Mouse (Mus musculus): ENCODE results near the gene Tigd3. TPM values are rescaled to one million over a fixed set of nuclear protein-coding genes. Genes with fewer than 3 reads are reported as not detected.

The Tigd3 gene
- 5.7 and 6.6 TPM in 2 replicates for polyA plus RNA-seq (2014; fragmentation: Nextera tagmentation; extraction: Ambion mirVana)

DNA sequence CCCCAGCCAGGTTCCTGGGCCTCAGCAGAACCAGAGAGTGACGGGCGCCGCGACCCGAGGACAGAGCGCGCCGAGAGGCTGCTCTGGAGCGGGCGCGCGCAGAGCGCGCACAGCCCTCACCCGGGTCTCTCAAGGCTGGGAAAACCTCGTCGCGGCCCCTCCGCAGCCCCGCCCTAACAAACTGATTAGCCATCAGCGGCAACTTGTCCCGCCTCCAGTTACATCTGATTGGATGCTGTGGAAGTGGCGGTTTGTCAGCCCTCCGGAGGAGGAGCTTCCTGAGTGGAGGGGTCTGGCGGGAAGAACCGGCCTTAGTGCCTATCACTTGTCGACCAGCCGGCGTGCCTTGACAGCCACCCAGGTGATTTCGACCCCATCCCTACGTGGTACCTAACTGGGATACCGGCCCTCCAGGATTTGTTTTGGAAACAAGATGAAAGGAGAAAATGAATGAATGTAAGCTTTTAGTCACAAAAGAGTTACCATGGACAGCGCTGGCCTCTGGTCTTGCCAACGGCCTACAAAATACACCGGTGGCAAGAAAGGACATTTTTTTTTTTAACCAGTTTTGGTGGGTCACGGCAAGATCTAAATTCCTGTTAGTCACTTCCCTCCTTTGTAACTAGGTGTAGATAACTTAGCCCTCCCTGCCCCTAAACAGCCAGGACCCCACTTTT is at the start of gene Tigd3:
Tigd3 (minus strand) TSS at position 148 of the 677 bp plus-strand sequence.
- H3K4me1 ChIP-seq (ENCODE audit: control insufficient read depth, insufficient read depth, low read length): peaks cover 12% of the 10 kb centered on the region; the same call in 1 of the 2 replicates
- peak within 1 kb of the TSS; percentile 84 for H3K9ac ChIP-seq (ENCODE audit: low read length)
- WGBS: 5% methylated on average over 36 of the region's 36 CpGs
- H3K9me3 ChIP-seq (ENCODE audit: control insufficient read depth, low read length): no peaks in the 10 kb centered on the region
- no peaks in the 10 kb centered on the region for H3K27me3 ChIP-seq (ENCODE audit: control insufficient read depth, insufficient read depth, low read length)
- peaks cover 9% of the 10 kb centered on the region for H3K36me3 ChIP-seq (ENCODE audit: control insufficient read depth, insufficient read depth, low read length)
- DNase-seq (ENCODE audit: low spot score) (peak; percentile 96), ATAC-seq (ENCODE audit: insufficient read depth, low FRiP score, low TSS enrichment) (peak; percentile 96)
- peak within 1 kb of the TSS; percentile 63 for H3K4me3 ChIP-seq (ENCODE audit: low read depth, low read length)
- peak within 1 kb of the TSS; percentile 35; the same call in 1 of the 2 replicates for H3K27ac ChIP-seq (ENCODE audit: low read depth, low read length)
- peak within 1 kb of the TSS; percentile 92 for H3K4me2 ChIP-seq (ENCODE audit: low read depth)

GRCm38 (mm10) chr19:5943404-5943803 is 49.5 kb upstream of the Tigd3 start:
- H3K4me3 ChIP-seq (ENCODE audit: low read depth, low read length): no peak overlapping the region
- no peaks in the 10 kb centered on the region for H3K9me3 ChIP-seq (ENCODE audit: control insufficient read depth, low read length)
- ATAC-seq (ENCODE audit: insufficient read depth, low FRiP score, low TSS enrichment) (no peak), DNase-seq (ENCODE audit: low spot score) (no peak)
- no peaks in the 10 kb centered on the region for H3K4me1 ChIP-seq (ENCODE audit: control insufficient read depth, insufficient read depth, low read length)
- H3K9ac ChIP-seq (ENCODE audit: low read length): no peak overlapping the region
- H3K27me3 ChIP-seq (ENCODE audit: control insufficient read depth, insufficient read depth, low read length): no peaks in the 10 kb centered on the region
- H3K27ac ChIP-seq (ENCODE audit: low read depth, low read length): no peak overlapping the region
- H3K36me3 ChIP-seq (ENCODE audit: control insufficient read depth, insufficient read depth, low read length): peaks cover 3% of the 10 kb centered on the region; the same call in 1 of the 2 replicates
- 94% methylated on average over 15 of the region's 15 CpGs for WGBS
- no peak overlapping the region for H3K4me2 ChIP-seq (ENCODE audit: low read depth)

- Histone ChIP-seq H3K36me3 (ENCODE audit: control insufficient read depth, insufficient read depth, low read length) (peaks cover 3% of the 10 kb centered on the region; the same call in 1 of the 2 replicates), H3K4me2 (ENCODE audit: low read depth) (no peak overlapping the region)
- WGBS: 91% methylated on average over 7 of the region's 7 CpGs
Observed at GRCm38 (mm10) chr19:5942581-5942980, 48.6 kb upstream of the Tigd3 start.

DNA sequence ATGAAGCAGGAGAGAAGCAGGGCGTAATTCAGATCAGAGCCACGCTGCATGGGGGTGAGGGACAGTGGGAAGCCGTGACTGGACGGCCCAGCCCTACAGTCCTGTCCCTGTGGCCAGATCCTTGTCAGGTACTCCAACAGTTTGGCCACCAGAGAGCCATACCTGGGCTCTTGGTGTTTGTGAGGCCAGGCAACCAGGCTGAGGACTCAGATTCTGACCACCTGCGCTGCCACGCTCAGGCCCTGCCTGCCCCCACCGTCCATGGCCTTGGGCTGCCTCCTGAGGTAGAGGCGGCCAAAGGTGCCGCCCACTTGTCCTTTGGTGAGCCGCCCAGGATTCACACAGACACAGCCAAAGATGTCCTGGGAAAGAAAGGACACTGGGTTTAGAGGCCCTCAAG is 46.7 kb upstream of the Tigd3 start:
- H3K4me3 ChIP-seq (ENCODE audit: low read depth, low read length): no peak overlapping the region
- WGBS: 93% methylated on average over 10 of the region's 10 CpGs
- ATAC-seq (ENCODE audit: insufficient read depth, low FRiP score, low TSS enrichment) (no peak), DNase-seq (ENCODE audit: low spot score) (no peak)
- peaks cover 3% of the 10 kb centered on the region; the same call in 1 of the 2 replicates for H3K4me1 ChIP-seq (ENCODE audit: control insufficient read depth, insufficient read depth, low read length)
- H3K9ac ChIP-seq (ENCODE audit: low read length): no peak overlapping the region
- no peaks in the 10 kb centered on the region for H3K27me3 ChIP-seq (ENCODE audit: control insufficient read depth, insufficient read depth, low read length)
- no peak overlapping the region for H3K4me2 ChIP-seq (ENCODE audit: low read depth)
- no peaks in the 10 kb centered on the region for H3K9me3 ChIP-seq (ENCODE audit: control insufficient read depth, low read length)
- H3K27ac ChIP-seq (ENCODE audit: low read depth, low read length): no peak overlapping the region
- H3K36me3 ChIP-seq (ENCODE audit: control insufficient read depth, insufficient read depth, low read length): peaks cover 3% of the 10 kb centered on the region; the same call in 1 of the 2 replicates

More at GRCm38 (mm10) chr19:5942581-5942980, 48.6 kb upstream of the Tigd3 start:
- ATAC-seq (ENCODE audit: insufficient read depth, low FRiP score, low TSS enrichment): no peak
- no peak overlapping the region for H3K4me3 ChIP-seq (ENCODE audit: low read depth, low read length)
- no peak for DNase-seq (ENCODE audit: low spot score)
- H3K9ac ChIP-seq (ENCODE audit: low read length): no peak overlapping the region
- no peaks in the 10 kb centered on the region for H3K27me3 ChIP-seq (ENCODE audit: control insufficient read depth, insufficient read depth, low read length)
- H3K4me1 ChIP-seq (ENCODE audit: control insufficient read depth, insufficient read depth, low read length): peaks cover 3% of the 10 kb centered on the region; the same call in 1 of the 2 replicates
- no peak overlapping the region for H3K27ac ChIP-seq (ENCODE audit: low read depth, low read length)
- H3K9me3 ChIP-seq (ENCODE audit: control insufficient read depth, low read length): no peaks in the 10 kb centered on the region

GRCm38 (mm10) chr19:5940173-5940572 is 46.2 kb upstream of the Tigd3 start:
- Histone ChIP-seq H3K36me3 (ENCODE audit: control insufficient read depth, insufficient read depth, low read length) (peaks cover 3% of the 10 kb centered on the region; the same call in 1 of the 2 replicates), H3K4me3 (ENCODE audit: low read depth, low read length) (no peak overlapping the region), H3K9me3 (ENCODE audit: control insufficient read depth, low read length) (no peaks in the 10 kb centered on the region), H3K4me2 (ENCODE audit: low read depth) (no peak overlapping the region), H3K9ac (ENCODE audit: low read length) (no peak overlapping the region), H3K27ac (ENCODE audit: low read depth, low read length) (no peak overlapping the region), H3K27me3 (ENCODE audit: control insufficient read depth, insufficient read depth, low read length) (no peaks in the 10 kb centered on the region), H3K4me1 (ENCODE audit: control insufficient read depth, insufficient read depth, low read length) (peaks cover 3% of the 10 kb centered on the region; the same call in 1 of the 2 replicates)
- 86% methylated on average over 4 of the region's 4 CpGs for WGBS
- ATAC-seq (ENCODE audit: insufficient read depth, low FRiP score, low TSS enrichment): no peak
- no peak for DNase-seq (ENCODE audit: low spot score)

- no peak for ATAC-seq (ENCODE audit: insufficient read depth, low FRiP score, low TSS enrichment)
- no peak for DNase-seq (ENCODE audit: low spot score)
Observed at GRCm38 (mm10) chr19:5939715-5940114, 45.8 kb upstream of the Tigd3 start.

GRCm38 (mm10) chr19:5938516-5938915 is 44.6 kb upstream of the Tigd3 start:
- H3K36me3 ChIP-seq (ENCODE audit: control insufficient read depth, insufficient read depth, low read length): peaks cover 3% of the 10 kb centered on the region; the same call in 1 of the 2 replicates
- no peaks in the 10 kb centered on the region for H3K27me3 ChIP-seq (ENCODE audit: control insufficient read depth, insufficient read depth, low read length)
- no peak for ATAC-seq (ENCODE audit: insufficient read depth, low FRiP score, low TSS enrichment)
- no peak overlapping the region for H3K4me2 ChIP-seq (ENCODE audit: low read depth)
- H3K9ac ChIP-seq (ENCODE audit: low read length): no peak overlapping the region
- H3K4me1 ChIP-seq (ENCODE audit: control insufficient read depth, insufficient read depth, low read length): peaks cover 3% of the 10 kb centered on the region; the same call in 1 of the 2 replicates
- WGBS: 97% methylated on average over 6 of the region's 6 CpGs
- H3K4me3 ChIP-seq (ENCODE audit: low read depth, low read length): no peak overlapping the region
- no peaks in the 10 kb centered on the region for H3K9me3 ChIP-seq (ENCODE audit: control insufficient read depth, low read length)
- no peak for DNase-seq (ENCODE audit: low spot score)
- H3K27ac ChIP-seq (ENCODE audit: low read depth, low read length): no peak overlapping the region

More at GRCm38 (mm10) chr19:5939715-5940114, 45.8 kb upstream of the Tigd3 start:
- H3K9me3 ChIP-seq (ENCODE audit: control insufficient read depth, low read length): no peaks in the 10 kb centered on the region
- 88% methylated on average over 5 of the region's 5 CpGs for WGBS
- no peak overlapping the region for H3K27ac ChIP-seq (ENCODE audit: low read depth, low read length)
- peaks cover 3% of the 10 kb centered on the region; the same call in 1 of the 2 replicates for H3K4me1 ChIP-seq (ENCODE audit: control insufficient read depth, insufficient read depth, low read length)
- no peak overlapping the region for H3K4me2 ChIP-seq (ENCODE audit: low read depth)
- H3K4me3 ChIP-seq (ENCODE audit: low read depth, low read length): no peak overlapping the region
- no peak overlapping the region for H3K9ac ChIP-seq (ENCODE audit: low read length)
- no peaks in the 10 kb centered on the region for H3K27me3 ChIP-seq (ENCODE audit: control insufficient read depth, insufficient read depth, low read length)
- H3K36me3 ChIP-seq (ENCODE audit: control insufficient read depth, insufficient read depth, low read length): peaks cover 3% of the 10 kb centered on the region; the same call in 1 of the 2 replicates

DNA sequence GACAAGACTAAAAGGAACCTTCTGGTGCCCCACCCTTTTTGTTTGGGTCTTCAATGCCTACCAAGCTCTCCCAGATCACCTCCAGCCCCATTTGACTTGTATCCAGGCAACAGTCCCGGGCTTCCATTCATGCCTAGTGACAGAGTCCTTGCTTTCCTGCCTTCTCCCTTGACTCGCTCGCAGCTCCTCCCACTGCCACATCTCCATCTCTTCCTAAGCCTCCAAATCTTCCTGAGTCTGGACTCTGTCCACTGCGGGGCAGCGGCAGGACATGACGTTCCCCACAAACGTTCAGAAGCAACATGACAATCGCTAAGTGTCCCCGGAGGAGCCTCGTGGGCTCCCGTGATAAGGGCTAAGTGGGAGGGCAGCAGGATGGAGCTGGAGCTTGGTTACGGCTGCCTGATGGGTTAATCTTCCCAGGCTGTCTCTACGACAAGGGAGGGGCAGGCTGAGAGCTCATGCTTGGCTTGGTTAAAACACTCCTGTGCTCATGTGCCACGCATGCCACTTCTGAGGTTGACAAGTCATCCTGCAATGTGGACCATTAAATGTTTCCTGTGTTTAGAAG is 44.0 kb upstream of the Tigd3 start:
- no peak overlapping the region for H3K4me2 ChIP-seq (ENCODE audit: low read depth)
- H3K36me3 ChIP-seq (ENCODE audit: control insufficient read depth, insufficient read depth, low read length): peaks cover 3% of the 10 kb centered on the region; the same call in 1 of the 2 replicates
- H3K9ac ChIP-seq (ENCODE audit: low read length): no peak overlapping the region
- H3K4me3 ChIP-seq (ENCODE audit: low read depth, low read length): no peak overlapping the region
- H3K9me3 ChIP-seq (ENCODE audit: control insufficient read depth, low read length): no peaks in the 10 kb centered on the region
- ATAC-seq (ENCODE audit: insufficient read depth, low FRiP score, low TSS enrichment) (no peak), DNase-seq (ENCODE audit: low spot score) (no peak)
- H3K4me1 ChIP-seq (ENCODE audit: control insufficient read depth, insufficient read depth, low read length): peaks cover 3% of the 10 kb centered on the region; the same call in 1 of the 2 replicates
- H3K27me3 ChIP-seq (ENCODE audit: control insufficient read depth, insufficient read depth, low read length): no peaks in the 10 kb centered on the region
- H3K27ac ChIP-seq (ENCODE audit: low read depth, low read length): no peak overlapping the region
- WGBS: 43% methylated on average over 14 of the region's 14 CpGs

All from neural tube, embryonic 11.5 days (tissue).